Mouse (Mus musculus): ENCODE results near the gene Rdh8.

GRCm38 (mm10) chr9:20866879-20867278 lies 48.6 kb downstream of the Rdh8 start:
- TF ChIP-seq CTCF (IDR thresholded peaks at IDR 0.05; ENCODE audit: borderline replicate concordance, insufficient read depth, low read depth, low read length), result no peak
- no peak for TF ChIP-seq POLR2A (IDR thresholded peaks at IDR 0.05; ENCODE audit: borderline replicate concordance, insufficient read depth, low read length)
